Mouse (Mus musculus) cerebellum, postnatal 36 days (tissue): ENCODE data around the gene Olfr1148.

Source experiments
- DNase-seq, 2 experiments: peaks; one replicate each; pipeline ENCODE4 v3.0.0; 2021 to 2022; ENCODE audit warnings: mixed read lengths in 2 of 2

Gene Olfr1148

GRCm38 (mm10) chr2:87830233-87830632 lies at the start of gene Olfr1148:
TSS of gene Olfr1148 (plus strand) at chr2:87830533.
- DNase-seq, result no peak

GRCm38 (mm10) chr2:87800292-87800691 lies 30.0 kb upstream of the Olfr1148 start, which contains the start of gene Olfr1143:
TSS of gene Olfr1143 (plus strand) at chr2:87800592.
- DNase-seq, result no peak

- no peak for DNase-seq
These were observed 20.8 kb upstream of the Olfr1148 start, which contains the start of gene Olfr1145 for GRCm38 (mm10) chr2:87809522-87809921. TSS of gene Olfr1145 (plus strand) at chr2:87809822.

- DNase-seq, result no peak
These were observed 13.4 kb downstream of the Olfr1148 start, which contains the start of gene Olfr1150-ps1 for GRCm38 (mm10) chr2:87843693-87844092. TSS of gene Olfr1150-ps1 (plus strand) at chr2:87843993.

- no peak for DNase-seq
These were observed 25.2 kb downstream of the Olfr1148 start, which contains the start of gene Olfr1151 for GRCm38 (mm10) chr2:87855562-87855961. TSS of gene Olfr1151 (plus strand) at chr2:87855862.

- no peak for DNase-seq
These were observed 35.9 kb downstream of the Olfr1148 start, which contains the start of gene Olfr1152 for GRCm38 (mm10) chr2:87866192-87866591. TSS of gene Olfr1152 (plus strand) at chr2:87866492.
